Mouse (Mus musculus) liver, adult 2 months (tissue): ENCODE data around the gene Sfxn2.

Experiments
- CTCF ChIP-seq: fragments of 200-500 bp; IDR thresholded peaks from 2 replicates; pipeline ENCODE4 v1.5.1; 2011; ENCODE audit warnings: low read depth, low read length, control low read depth
- POLR2A ChIP-seq: fragments of 200-500 bp; IDR thresholded peaks from 2 replicates; pipeline ENCODE4 v1.6.1; 2011; ENCODE audit warnings: low read length, control low read depth; ENCODE audit not compliant: insufficient read depth; ENCODE audit errors: extremely low read depth

- no peak for TF ChIP-seq CTCF
- no peak for TF ChIP-seq POLR2A
These were observed 41.0 kb upstream of the Sfxn2 start for GRCm38 (mm10) chr19:46532031-46532688.
